Mouse (Mus musculus) stomach, embryonic 16.5 days (tissue): ENCODE results near the gene Col4a4. TPM values are rescaled to one million over a fixed set of nuclear protein-coding genes. Genes with fewer than 3 reads are reported as not detected.
A peak's percentile ranks its signal among the peaks of the same experiment; 100 is the strongest.

ENCODE experiments used
- ATAC-seq: fragments of 200-750 bp; cut with Nextera tagmentation; 2 replicates; pipeline ENCODE4 v1.8.0; 2017; ENCODE audit warnings: moderate number of reproducible peaks, moderate TSS enrichment; ENCODE audit not compliant: insufficient read depth, low FRiP score
- H3K27ac ChIP-seq: fragments of 300-500 bp; sonication (generic); 2 replicates; pipeline ENCODE4 v1.5.1; 2014; ENCODE audit warnings: low read length
- H3K27me3 ChIP-seq: fragments of 300-500 bp; sonication (generic); 2 replicates; pipeline ENCODE4 v1.6.1; 2014; ENCODE audit warnings: low read length, control low read depth, mixed read lengths; ENCODE audit not compliant: control insufficient read depth, insufficient read depth
- H3K36me3 ChIP-seq: fragments of 300-500 bp; sonication (generic); 2 replicates; pipeline ENCODE4 v1.6.1; 2014; ENCODE audit warnings: low read length; ENCODE audit not compliant: control insufficient read depth, insufficient read depth
- H3K4me1 ChIP-seq: fragments of 300-500 bp; sonication (generic); 2 replicates; pipeline ENCODE4 v1.6.1; 2014; ENCODE audit warnings: low read length, control low read depth, mixed read lengths; ENCODE audit not compliant: control insufficient read depth, insufficient read depth
- H3K4me2 ChIP-seq: fragments of 300-500 bp; sonication (generic); 2 replicates; pipeline ENCODE4 v1.6.1; 2014; ENCODE audit warnings: low read depth, low read length, mixed read lengths
- H3K4me3 ChIP-seq: fragments of 300-500 bp; sonication (generic); replicated peaks from 2 replicates; pipeline ENCODE4 v1.5.1; 2014; ENCODE audit warnings: mild to moderate bottlenecking, low read length
- H3K9ac ChIP-seq: fragments of 300-500 bp; sonication (generic); 2 replicates; pipeline ENCODE4 v1.6.1; 2014; ENCODE audit warnings: low read length
- H3K9me3 ChIP-seq: fragments of 300-500 bp; sonication (generic); replicated peaks from 2 replicates; pipeline ENCODE4 v1.6.1; 2016; ENCODE audit warnings: low read length, control low read depth; ENCODE audit not compliant: control insufficient read depth
- WGBS: fragments of 180-500 bp; shearing (Covaris S2); extraction: QIAGEN DNeasy Blood & Tissue Kit; methylation state at CpG from one replicate; pipeline ENCODE4 v1.1.7; 2014; 5-methylcytosine and 5-hydroxymethylcytosine counted together
- polyA plus RNA-seq: library from polyadenylated mRNA; unstranded; fragments of >200 nt; fragmentation: Nextera tagmentation; extraction: Ambion mirVana; gene quantifications from 2 replicates; pipeline ENCODE4 v1.2.1, GENCODE M21; 2015

Gene Col4a4
- polyA plus RNA-seq, 1 experiment from 2014 or later, result 0.61 TPM

DNA sequence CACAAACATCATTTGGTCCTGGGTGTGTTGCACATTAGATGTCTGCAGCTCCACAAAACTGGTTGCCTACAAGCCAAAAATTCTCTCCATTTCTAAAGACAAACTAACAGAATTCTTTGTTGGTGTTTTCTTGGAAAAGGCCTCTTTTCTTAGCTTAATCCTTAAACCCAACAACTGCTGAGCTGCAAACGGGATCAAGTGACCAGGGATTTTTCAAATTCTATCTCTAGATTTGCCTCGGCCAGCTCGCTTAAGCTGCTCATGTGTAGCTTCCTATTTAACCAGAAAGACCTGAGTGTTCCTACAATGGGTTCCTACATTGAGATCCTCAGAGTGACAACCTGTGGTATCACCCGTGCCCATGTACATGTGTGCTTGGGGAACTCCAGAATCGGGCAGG, 33.3 kb upstream of the Col4a4 start:
- 85% methylated on average over 5 of the region's 5 CpGs for WGBS
- no peak overlapping the region for H3K27ac ChIP-seq
- no peaks in the 10 kb centered on the region for H3K27me3 ChIP-seq

GRCm38 (mm10) chr1:82618592-82618991, 31.9 kb upstream of the Col4a4 start:
- ATAC-seq, result no peak
- H3K9me3 ChIP-seq, result no peaks in the 10 kb centered on the region
- no peak overlapping the region for H3K9ac ChIP-seq
- H3K27me3 ChIP-seq, result no peaks in the 10 kb centered on the region
- H3K36me3 ChIP-seq, result no peaks in the 10 kb centered on the region
- H3K4me3 ChIP-seq, result no peak overlapping the region
- H3K4me1 ChIP-seq, result no peaks in the 10 kb centered on the region
- 79% methylated on average over 5 of the region's 5 CpGs for WGBS
- no peak overlapping the region for H3K27ac ChIP-seq
- no peak overlapping the region for H3K4me2 ChIP-seq

More for the DNA sequence above, 33.3 kb upstream of the Col4a4 start:
- Histone ChIP-seq H3K4me1 (no peaks in the 10 kb centered on the region), H3K9me3 (no peaks in the 10 kb centered on the region), H3K36me3 (no peaks in the 10 kb centered on the region), H3K4me2 (no peak overlapping the region), H3K4me3 (no peak overlapping the region), H3K9ac (no peak overlapping the region)
- no peak for ATAC-seq

DNA sequence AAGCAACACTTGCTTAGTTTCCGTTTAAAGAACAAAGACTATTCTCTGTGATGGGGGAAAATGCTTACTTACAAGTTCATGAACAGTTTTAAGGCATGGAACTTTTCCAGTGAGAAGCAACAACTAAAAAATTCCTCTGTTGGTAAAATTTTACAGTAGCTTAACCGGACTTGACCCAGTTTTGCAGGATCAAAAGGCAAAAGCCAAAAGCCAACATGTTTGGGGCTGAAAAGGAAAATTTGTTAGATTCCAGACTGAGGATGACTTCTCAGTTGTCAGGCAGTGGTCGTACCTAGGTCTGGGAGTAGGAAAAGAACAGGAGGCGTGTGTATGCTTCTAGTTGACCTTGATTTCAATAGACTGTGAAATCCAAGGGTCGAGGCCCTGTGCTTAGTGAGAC, 31.4 kb upstream of the Col4a4 start:
- Histone ChIP-seq H3K9ac (no peak overlapping the region), H3K4me2 (no peak overlapping the region), H3K27me3 (no peaks in the 10 kb centered on the region), H3K4me1 (no peaks in the 10 kb centered on the region), H3K4me3 (no peak overlapping the region), H3K36me3 (no peaks in the 10 kb centered on the region), H3K27ac (no peak overlapping the region), H3K9me3 (no peaks in the 10 kb centered on the region)
- WGBS, result 70% methylated on average over 5 of the region's 5 CpGs
- no peak for ATAC-seq

GRCm38 (mm10) chr1:82612061-82612660, 25.5 kb upstream of the Col4a4 start:
- H3K27ac ChIP-seq, result no peak overlapping the region
- no peak overlapping the region for H3K4me3 ChIP-seq
- no peaks in the 10 kb centered on the region for H3K27me3 ChIP-seq
- no peak for ATAC-seq
- H3K36me3 ChIP-seq, result no peaks in the 10 kb centered on the region
- no peak overlapping the region for H3K9ac ChIP-seq
- 49% methylated on average over 9 of the region's 9 CpGs for WGBS
- H3K4me2 ChIP-seq, result no peak overlapping the region
- H3K9me3 ChIP-seq, result no peaks in the 10 kb centered on the region
- H3K4me1 ChIP-seq, result no peaks in the 10 kb centered on the region

- 57% methylated on average over 9 of the region's 9 CpGs for WGBS
- H3K4me2 ChIP-seq, result no peak overlapping the region
- H3K4me3 ChIP-seq, result no peak overlapping the region
- no peak for ATAC-seq
- no peak overlapping the region for H3K27ac ChIP-seq
- no peak overlapping the region for H3K9ac ChIP-seq
- no peaks in the 10 kb centered on the region for H3K9me3 ChIP-seq
- H3K4me1 ChIP-seq, result no peaks in the 10 kb centered on the region
- no peaks in the 10 kb centered on the region for H3K27me3 ChIP-seq
- H3K36me3 ChIP-seq, result no peaks in the 10 kb centered on the region
Observed at GRCm38 (mm10) chr1:82608646-82609262, 22.1 kb upstream of the Col4a4 start.

- 73% methylated on average over 7 of the region's 7 CpGs for WGBS
- no peak overlapping the region for H3K4me2 ChIP-seq
- H3K4me3 ChIP-seq, result no peak overlapping the region
- ATAC-seq, result no peak
- no peaks in the 10 kb centered on the region for H3K27me3 ChIP-seq
- no peak overlapping the region for H3K9ac ChIP-seq
- no peak overlapping the region for H3K27ac ChIP-seq
- no peaks in the 10 kb centered on the region for H3K36me3 ChIP-seq
- H3K9me3 ChIP-seq, result no peaks in the 10 kb centered on the region
- H3K4me1 ChIP-seq, result no peaks in the 10 kb centered on the region
Observed at GRCm38 (mm10) chr1:82605856-82606255, 19.2 kb upstream of the Col4a4 start.

- WGBS, result 79% methylated on average over 7 of the region's 7 CpGs
- Histone ChIP-seq H3K36me3 (no peaks in the 10 kb centered on the region), H3K4me1 (no peaks in the 10 kb centered on the region), H3K9ac (no peak overlapping the region), H3K4me2 (no peak overlapping the region), H3K4me3 (no peak overlapping the region), H3K9me3 (no peaks in the 10 kb centered on the region), H3K27ac (no peak overlapping the region), H3K27me3 (no peaks in the 10 kb centered on the region)
- no peak for ATAC-seq
Observed at GRCm38 (mm10) chr1:82605347-82605746, 18.7 kb upstream of the Col4a4 start.

DNA sequence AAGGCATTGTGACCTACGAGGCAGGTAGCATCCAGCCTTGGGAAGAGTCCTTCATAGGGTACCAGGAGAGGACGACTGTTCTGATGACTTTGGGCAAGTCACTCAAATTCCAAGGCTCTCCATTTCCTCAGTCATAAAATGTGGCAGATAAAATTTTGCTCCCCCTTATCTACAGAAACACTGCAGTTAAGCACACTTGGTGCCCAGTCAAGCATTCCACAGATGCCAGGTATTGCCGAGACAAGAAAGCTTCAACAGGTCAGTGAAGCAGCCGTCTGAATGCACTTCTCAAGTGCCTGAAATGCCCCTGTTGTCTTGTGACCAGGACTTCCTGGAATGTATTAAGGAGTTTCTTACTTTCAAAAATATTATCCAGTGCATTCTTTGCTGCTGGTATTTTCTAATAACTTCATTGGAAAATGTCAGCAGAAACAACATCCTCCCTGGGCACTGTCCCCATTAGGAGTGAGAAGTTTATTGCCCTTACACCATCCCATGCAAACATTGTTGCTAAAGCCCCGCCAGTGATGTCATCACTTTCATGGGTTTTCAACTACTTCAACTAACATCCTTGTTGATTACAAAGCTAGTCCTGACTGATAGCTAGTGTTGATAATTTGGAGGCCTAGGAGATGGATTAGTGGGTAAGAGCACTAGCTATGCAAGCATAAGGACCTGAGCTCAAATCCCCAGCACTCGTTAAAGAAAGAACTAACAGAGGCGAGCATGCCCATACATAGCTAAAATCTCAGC, 16.7 kb upstream of the Col4a4 start:
- H3K36me3 ChIP-seq, result no peaks in the 10 kb centered on the region
- H3K4me1 ChIP-seq, result no peaks in the 10 kb centered on the region
- H3K9me3 ChIP-seq, result no peaks in the 10 kb centered on the region
- no peak overlapping the region for H3K27ac ChIP-seq
- 65% methylated on average over 7 of the region's 7 CpGs for WGBS
- H3K9ac ChIP-seq, result no peak overlapping the region
- H3K4me3 ChIP-seq, result no peak overlapping the region
- H3K4me2 ChIP-seq, result no peak overlapping the region
- ATAC-seq, result no peak
- no peaks in the 10 kb centered on the region for H3K27me3 ChIP-seq

DNA sequence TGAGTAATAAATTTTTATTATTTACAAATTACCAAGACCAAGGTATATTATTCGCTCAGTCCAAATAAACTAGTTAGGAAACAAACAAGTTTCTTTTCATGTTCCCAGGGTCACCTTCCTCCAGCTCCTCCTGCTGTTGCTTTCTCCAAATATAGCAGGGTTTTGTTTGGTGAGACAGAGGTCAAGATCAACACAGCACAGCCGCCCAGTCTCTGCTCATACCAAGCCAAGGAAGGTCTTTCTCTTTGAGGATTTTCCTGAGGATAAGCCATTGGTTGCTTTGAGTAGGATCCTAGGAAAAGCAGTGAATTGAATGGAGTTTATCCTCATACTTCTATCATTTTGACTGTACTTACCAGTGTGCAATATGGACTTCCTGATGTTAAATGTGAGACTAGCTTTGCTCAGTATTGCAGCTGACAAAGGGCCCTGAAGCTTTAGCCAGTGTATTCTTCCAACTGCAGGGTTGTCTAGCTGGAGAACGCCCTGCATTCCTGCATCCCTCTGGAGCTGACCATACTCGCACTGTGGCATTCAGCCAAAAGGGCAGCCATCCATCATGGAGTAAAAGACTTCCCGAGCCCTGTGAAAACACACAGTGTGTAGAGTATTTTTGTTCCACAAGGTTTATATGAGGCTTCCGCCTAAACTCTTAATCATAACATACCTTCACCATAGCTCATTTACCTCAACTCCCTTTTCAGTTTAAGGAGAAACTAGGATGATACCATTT, 10.4 kb upstream of the Col4a4 start:
- H3K9ac ChIP-seq, result no peak overlapping the region
- ATAC-seq, result peak; percentile 87
- no peaks in the 10 kb centered on the region for H3K36me3 ChIP-seq
- no peak overlapping the region for H3K4me2 ChIP-seq
- no peak overlapping the region for H3K4me3 ChIP-seq
- 0 out of 2 replicates have a peak, but pooled peaks cover 3% of the 10 kb centered on the region for H3K4me1 ChIP-seq
- no peak overlapping the region for H3K27ac ChIP-seq
- no peaks in the 10 kb centered on the region for H3K27me3 ChIP-seq
- WGBS, result 27% methylated on average over 6 of the region's 6 CpGs
- no peaks in the 10 kb centered on the region for H3K9me3 ChIP-seq
